Mouse (Mus musculus) ES-E14 (cell line): ENCODE measurements around the gene Irs3.

ENCODE experiments used
- CHD2 ChIP-seq: IDR thresholded peaks from 2 replicates; pipeline ENCODE4 v1.6.1; 2014; ENCODE audit warnings: mild to moderate bottlenecking, low read depth, low read length, inconsistent platforms
- HCFC1 ChIP-seq: IDR thresholded peaks from 2 replicates; pipeline ENCODE4 v1.6.1; 2012; ENCODE audit warnings: low read length, inconsistent platforms, borderline replicate concordance; ENCODE audit not compliant: insufficient read depth
- MAFK ChIP-seq: IDR thresholded peaks from 2 replicates; pipeline ENCODE4 v1.6.1; 2014; ENCODE audit warnings: mild to moderate bottlenecking, low read depth, low read length, inconsistent platforms; ENCODE audit not compliant: insufficient read depth
- ZC3H11A ChIP-seq: IDR thresholded peaks from 2 replicates; pipeline ENCODE4 v1.6.1; 2012; ENCODE audit warnings: low read depth, mild to moderate bottlenecking, inconsistent platforms, low read length, borderline replicate concordance
- ZNF384 ChIP-seq: IDR thresholded peaks from 2 replicates; pipeline ENCODE4 v1.6.1; 2012; ENCODE audit warnings: low read depth, low read length, inconsistent platforms

GRCm38 (mm10) chr5:137656977-137657376 lies 11.5 kb upstream of the Irs3 start:
- TF ChIP-seq ZC3H11A = no peak
- no peak for TF ChIP-seq MAFK
- no peak for TF ChIP-seq HCFC1
- no peak for TF ChIP-seq CHD2
- TF ChIP-seq ZNF384 = no peak
